Mouse (Mus musculus) left cerebral cortex, postnatal 25 days (tissue): ENCODE results near the gene Ctnnbl1. TPM values are rescaled to one million over a fixed set of nuclear protein-coding genes. Genes with fewer than 3 reads are reported as not detected.

Experiments
- DNase-seq, 2 experiments: peaks; one replicate each; pipeline ENCODE4 v3.0.0; 2022; ENCODE audit warnings: low spot score in 2 of 2, mixed read lengths in 1 of 2
- intact Hi-C: fragments of 180-260 bp; cut with DNase I; formaldehyde crosslinking; loops from one replicate; pipeline ENCODE4 v1.15.1; 2025
- total RNA-seq, 2 experiments: library from RNA; stranded (reverse); gene quantifications; 2 replicates each; pipeline ENCODE4 v1.2.3; 2021

Ctnnbl1 gene
- 10 to 100 TPM; 29.1 to 29.4 TPM for total RNA-seq

DNA sequence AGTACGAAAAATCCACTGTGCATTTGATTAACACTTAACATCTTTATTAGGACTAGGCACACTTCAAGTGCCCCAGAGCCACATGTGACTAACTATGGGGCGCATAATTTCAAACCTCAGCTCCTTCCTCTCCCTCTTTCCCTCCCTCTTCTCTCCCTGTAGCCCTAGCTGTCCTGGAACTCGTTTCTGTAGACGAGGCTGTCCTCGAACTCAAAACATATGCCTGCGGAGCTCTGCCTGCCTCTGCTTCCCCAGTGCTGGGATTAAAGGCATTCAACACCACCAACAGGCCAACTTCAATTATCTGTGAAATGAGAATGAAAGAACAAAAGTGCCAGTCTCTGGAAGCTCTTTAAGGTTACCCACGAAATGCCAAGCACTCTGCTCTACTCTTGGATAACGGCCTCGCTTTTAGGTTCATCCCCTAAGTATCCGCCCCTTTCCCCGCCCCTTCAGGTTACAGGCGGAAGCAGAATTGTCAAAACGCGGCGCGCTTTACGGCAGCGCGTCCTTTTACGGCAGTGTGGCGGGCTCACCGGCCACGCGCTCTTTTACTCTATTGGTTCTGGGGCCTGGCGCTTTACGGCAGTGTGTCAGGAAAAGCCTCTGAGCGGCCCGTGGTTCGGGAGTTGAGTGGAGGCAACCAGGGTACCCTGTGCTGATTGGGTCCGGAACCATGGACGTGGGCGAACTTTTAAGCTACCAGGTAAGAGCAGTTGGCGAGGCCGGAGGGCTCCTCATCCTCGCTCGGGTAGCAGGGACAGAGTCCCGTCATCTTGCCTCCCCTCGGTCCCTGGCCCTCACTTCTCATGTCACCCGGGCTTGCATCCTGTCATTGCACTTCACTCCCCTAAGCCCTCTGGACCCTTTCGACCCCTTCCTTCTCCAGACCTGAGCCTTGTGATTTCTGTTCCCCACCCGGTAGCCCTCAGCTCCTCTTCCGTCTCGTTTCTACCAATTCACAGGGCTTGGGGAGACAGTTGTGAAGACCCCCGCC lies at the start of gene Ctnnbl1:
TSS of gene Ctnnbl1 (plus strand) at position 548 of the 997 bp plus-strand sequence.
- intact Hi-C loops = loop anchor here (5.0 kb wide), 1 partner anchor 290 kb away; the partner anchor contains the start of genes Rprd1b and Tti1
- peak; percentile 100 for DNase-seq

DNA sequence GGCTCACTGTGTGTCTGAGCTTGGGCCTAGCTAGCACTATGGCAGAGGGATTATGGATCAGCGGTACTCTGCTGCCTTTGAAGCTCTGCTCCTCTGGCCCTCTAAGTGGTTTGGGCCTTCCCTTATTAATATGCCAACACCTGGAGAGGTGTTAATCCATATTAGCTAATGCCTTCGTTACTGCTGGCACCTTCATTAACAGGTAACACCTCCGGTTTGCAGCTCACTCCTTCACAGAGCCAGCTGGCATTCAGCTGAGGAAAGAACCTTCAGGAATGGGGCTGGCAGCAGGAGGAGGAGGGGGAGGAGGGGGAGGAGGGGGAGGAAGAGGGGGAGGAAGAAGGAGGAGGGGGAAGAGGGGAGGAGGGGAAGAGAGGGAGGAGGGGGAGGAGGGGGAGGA lies 49.7 kb upstream of the Ctnnbl1 start:
- intact Hi-C loops = no loop called here

DNA sequence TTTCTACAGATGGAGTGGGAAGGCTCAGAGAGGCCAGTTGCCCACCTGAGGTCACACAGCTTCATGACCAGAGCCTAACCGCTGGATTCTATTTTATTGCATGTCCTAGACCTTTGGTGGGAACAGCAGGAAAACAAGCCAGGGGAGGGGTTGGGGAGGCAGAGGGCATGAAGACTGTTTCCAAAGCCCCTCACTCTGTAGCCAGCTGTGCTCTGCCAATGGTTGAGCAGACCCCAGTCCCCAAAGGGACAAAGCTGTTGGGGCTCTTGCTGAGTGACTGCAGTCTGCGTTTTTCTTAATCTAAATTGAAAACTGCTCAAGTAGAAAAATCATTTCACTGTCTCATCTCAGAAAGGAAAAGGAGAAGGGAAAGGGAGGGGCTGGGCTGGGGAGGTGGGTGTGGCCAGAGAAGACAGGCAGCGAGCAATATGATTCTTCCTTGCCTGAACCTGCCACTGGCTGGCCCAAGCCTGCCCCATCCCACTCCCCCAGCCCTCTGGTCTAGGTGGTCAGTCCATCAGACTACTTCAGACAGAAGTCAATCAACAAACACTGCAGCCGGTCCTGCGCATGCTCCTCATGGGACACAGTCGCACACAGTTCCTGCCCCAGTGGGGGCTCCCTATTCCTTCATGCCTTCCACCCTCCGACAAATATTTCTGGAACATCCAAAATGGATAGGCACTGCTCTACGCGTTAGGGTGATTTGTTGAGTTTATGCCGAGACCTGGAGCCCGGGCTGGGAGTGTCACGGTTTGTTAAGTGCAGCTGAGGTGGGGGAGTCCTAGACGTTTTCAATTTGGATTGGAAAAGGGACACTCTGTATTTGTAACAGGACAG lies 45.7 kb upstream of the Ctnnbl1 start:
- DNase-seq = no peak
- intact Hi-C loops = no loop called here

More for the DNA sequence above, 49.7 kb upstream of the Ctnnbl1 start:
- DNase-seq = no peak

DNA sequence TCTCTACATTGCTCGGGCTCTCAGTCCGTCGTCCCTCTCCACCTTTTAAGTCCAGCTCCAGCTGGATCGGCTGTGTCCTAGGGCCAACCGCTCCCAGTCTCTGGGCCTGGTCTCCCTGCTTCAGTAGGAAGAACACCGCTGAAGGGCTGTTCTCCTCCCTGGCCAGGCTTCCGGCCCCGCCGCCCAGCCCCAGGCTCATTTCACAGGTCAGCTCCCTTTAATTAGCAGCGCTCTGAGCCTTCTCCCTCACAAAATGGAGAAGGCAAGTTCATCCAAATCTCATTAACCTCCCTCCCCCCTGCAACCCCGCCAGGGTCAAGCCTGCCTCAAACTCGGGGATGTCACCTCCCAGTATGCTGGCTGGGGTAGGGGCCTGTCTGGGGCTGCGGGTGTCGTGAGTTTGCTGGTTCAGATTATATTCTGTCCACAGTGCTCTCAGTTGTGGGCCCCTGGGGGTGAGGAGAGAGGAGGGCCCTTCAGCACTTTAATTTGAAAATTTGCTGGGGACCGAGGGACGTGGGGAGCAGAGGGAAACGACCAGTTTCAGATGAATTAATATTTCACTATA lies 44.8 kb upstream of the Ctnnbl1 start:
- intact Hi-C loops = no loop called here

DNA sequence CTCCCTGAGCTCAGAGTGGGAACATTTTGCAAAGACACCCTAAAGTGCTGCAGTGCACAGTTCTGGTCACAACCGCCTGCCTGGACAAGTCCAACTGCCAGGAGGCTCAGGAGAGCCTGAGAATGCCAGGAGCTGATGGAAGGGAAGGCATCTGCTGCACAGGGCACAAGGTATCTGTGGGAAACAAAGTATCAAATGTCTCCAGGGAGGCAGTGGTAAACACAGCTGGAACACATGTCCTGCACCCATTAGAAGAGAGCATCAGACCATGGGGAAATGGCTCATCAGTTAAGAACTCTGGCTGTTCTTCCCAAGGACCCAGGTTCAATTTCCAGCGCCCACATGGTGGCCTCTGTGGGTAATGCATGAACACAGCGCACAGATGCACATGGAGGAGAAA lies 43.6 kb upstream of the Ctnnbl1 start:
- intact Hi-C loops = no loop called here
- DNase-seq = no peak

More for the DNA sequence above, 44.8 kb upstream of the Ctnnbl1 start:
- no peak for DNase-seq

DNA sequence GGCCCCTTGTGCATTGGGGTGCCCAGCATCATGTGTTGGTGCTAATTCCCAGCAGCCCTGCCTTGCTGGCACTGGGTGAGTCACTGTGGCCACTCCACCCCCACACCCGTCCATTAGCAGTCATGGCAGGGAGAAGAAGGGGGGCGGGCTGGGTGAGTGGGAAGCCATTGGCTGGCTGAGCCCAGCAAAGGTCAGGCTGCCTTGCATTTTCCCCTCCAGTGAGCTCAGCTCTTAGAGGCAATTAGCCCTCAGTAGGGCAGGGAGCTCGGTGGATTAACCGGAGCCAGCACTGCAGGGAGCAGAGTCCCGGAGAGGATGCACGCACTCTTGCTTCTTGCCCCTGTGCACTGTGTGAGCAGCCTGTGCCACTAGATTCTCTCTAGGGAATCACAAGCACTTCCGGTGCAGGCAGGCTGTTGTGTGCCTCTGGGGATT lies 40.9 kb upstream of the Ctnnbl1 start:
- peak; percentile 25 to 49 for DNase-seq
- intact Hi-C loops = no loop called here

DNA sequence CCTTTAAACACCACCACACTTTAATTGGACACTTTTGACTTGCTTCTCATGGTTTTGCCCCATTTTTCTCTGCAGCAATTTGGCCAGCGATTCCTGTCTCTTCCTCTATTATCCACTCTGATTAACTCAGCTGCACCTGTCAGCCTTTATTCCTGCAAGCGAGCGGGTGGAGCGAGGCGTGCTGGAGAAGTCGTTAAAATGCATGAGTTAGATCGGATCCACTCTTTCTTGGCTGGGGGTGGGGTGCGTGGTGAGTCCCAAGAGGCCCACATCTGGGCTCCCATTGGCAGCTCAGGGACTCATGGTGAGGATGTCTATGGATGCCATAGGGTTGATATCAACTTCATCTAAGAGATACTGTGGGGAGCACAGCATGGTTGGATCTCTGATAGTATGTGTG lies 34.0 kb upstream of the Ctnnbl1 start:
- peak; percentile 9 to 27 for DNase-seq
- intact Hi-C loops = no loop called here

DNA sequence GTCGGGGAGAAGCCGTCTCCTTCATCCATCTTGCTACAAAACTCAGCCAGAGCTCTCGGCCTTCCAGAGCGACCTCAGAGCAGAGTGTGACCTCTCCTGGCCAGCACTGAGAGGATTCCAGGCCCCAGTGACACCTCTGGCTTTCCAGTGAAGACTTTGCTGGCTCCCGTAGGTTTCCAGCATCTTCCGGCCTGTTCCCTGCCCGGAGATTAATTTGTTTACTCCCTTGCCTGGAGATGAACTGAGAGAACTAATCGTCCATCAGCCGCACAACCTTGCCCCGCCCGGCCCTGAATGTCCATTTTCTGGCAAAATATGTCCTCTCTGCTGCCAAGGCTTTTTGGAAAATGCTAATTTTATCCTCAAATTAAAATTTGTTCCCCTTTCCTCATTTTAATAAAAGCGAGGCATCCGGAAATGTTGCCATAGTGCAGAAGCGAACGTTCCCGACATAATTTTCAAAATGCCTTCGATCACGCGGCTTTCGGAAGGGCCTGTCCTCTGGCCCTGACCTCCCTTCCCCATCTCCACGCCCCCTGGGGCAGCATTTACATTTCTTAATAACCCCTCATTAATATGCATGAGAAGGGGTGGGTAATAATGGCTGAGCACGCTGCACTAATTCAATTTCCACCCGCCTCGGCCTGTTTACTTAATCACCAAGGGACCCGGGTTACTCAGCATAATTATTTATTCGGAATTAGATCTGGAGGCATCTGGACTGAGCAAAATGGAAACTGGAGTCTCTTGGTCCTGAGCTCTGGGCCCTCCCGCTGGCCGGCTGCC lies 32.0 kb upstream of the Ctnnbl1 start:
- peak in 1 of 2 experiments; percentile 38 for DNase-seq

DNA sequence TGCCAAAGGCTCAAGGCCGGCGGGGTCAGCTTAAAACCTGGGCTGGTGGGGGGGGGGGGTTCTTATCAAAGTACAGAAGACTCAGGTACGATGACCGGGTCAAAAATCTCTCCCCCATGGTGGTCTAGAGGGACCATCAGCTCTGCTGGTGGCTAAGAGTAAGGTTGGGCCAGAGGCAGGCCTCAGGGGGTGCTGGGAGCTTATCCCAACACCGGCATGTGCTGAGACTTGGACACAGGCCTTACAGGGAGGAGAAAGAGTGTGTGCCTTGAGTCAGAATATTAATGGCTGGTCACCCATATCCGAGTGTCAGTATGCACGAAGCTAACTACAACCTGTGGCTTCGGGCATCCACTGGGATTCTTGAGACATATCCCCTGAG lies 31.4 kb upstream of the Ctnnbl1 start:
- intact Hi-C loops = no loop called here
- DNase-seq = no peak

More for the DNA sequence above, 32.0 kb upstream of the Ctnnbl1 start:
- intact Hi-C loops = no loop called here

DNA sequence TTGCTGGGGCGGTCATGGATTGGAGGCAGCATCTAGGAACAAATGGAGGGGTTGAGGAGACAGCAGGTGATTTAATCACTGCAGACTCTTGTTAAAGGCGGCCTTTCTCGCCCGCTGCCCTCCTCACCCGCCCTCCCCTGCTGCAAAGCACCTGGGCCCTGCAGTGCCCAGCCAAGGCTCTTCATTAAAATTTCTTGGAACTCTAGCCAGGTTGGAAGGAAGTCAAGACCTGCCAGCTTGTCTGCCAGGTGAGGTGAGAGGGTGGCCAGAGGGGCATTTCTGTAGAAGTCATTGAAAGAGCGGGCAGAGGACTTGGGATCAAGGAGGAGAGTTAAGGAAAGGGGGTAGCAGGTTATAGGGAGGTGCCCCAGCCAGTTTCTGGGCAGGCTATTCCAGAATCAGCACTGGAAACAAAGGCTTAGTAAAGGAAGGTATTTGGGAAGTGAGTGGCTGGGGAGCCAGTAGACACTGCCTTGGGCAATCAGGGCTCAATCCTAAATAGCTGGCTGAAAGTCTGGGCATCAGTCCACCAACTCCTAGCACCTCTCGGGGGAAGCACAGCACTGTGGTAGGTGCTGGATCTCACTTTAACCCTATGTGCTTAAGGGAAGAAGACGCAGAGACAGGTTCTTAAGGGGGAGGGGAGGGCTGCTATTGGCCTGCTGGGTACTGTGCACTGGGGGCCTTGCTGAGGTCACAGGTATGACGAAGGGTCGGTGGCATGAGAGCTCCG lies 29.8 kb upstream of the Ctnnbl1 start:
- intact Hi-C loops = no loop called here
- DNase-seq = no peak

DNA sequence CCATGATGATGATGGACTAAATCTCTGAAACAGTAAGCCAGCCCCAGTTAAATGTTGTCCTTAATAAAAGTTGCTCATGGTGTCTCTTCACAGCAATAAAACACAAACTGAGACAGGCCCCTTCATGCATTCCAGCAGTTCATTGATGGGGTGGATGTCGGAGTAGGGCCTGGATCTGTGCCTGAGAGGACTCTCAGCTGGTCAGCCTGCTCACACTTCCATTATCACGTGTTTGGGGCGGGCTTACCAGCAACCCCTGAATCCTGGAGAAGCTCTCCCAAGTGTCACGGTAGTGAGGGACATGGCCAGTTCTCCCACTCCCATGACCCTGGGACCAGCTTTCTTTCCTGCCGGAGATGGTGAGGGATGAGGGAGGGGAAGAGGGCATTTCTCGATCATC lies 24.5 kb upstream of the Ctnnbl1 start:
- intact Hi-C loops = no loop called here
- no peak for DNase-seq

DNA sequence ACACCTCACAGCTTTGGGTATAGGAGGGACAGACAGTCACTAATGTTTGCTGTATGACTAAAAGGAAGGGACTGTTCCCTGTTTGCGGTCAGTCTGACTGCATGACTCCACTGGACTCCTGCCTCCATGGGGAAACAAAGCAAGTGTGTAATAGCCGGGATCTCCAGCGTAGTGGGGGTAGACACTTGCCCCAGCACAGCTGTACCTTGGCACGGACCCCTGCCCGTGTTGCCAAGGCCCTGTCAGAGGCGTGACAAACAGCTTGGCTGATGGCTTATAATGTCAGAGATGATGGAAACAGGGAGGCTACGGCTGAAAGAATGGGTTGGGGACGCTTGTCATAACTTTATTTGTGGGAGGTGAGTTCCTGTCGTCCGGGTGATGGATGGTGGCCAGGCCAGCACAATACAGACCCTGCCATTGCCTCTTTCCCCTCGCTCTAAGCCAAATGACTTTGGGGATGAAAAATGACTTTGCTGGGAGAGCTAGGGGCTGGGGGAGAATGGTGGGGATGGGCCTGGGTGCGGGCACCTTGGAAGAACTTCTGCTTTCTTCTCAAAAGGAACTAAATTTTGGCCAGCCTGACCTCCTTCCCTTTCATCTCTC lies 21.5 kb upstream of the Ctnnbl1 start:
- DNase-seq = no peak
- intact Hi-C loops = no loop called here

DNA sequence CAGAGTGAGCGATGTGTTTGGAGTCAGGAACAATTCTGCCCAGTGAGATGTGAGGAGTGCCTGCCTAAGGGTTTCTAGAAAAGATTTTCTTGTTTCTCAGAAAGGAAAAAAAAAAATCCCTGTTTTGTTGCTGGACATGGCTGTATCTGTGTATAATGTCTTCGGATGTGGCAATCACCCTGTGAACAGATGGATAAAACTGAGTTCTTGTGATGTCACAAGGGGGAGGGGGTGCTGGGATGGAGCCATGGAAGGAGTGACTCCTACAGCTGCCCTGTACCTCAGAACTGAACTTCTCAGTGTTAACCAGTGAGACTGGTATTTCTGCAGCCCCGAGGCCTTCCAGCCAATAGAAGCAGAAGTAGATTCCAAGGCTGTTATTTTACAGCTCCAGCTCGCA lies 18.8 kb upstream of the Ctnnbl1 start:
- DNase-seq = no peak
- intact Hi-C loops = no loop called here

DNA sequence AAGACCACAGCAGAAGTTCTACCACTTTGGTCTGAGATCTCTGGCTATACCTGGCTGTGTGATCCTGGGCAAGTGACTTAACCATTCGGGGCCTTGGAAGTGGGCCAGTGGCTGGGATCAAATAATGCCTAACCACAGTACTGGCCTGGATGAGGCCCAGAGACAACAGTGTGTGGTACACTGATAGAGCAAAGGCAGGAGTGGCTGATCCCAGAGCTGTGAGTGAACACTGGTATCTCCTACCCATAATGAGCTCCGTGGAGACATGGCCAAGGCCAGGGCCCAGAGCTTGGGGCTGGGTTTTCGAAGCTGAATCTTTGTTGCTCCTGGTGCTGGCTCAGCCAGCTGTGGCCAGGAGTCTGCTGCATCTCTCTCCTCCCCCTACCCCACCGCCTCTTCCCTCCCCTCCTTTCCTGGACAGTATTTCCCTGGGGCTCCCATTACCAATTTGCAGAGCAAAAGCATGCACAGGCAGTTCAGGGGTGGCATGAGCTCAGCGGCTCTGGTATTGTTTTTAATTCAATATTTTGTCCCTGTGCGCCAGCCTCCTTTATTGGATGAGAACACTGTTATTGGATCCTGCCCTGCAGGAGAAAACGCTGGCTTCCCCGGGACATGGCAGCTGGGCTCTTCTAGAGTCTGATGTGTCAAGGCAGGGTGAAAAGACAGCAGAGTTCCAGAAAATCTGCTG lies 13.2 kb upstream of the Ctnnbl1 start:
- intact Hi-C loops = no loop called here
- no peak for DNase-seq

DNA sequence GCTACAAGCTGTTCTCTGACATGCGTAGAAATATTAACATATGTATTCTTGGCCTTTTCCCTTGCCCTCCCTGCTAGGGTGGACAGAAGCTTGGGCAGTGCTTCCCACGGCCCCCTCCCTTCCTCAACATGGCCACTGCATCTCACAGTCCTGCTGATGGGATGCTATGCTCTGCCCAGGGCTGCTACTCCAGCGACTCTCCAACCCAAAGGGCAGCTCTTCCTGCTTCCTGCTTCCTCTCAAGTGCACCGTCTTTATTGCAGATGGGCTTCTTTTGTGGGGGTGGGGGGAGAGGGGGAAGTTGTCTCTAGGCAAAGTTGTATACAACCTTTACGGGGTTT lies 12.7 kb upstream of the Ctnnbl1 start:
- no peak for DNase-seq
- intact Hi-C loops = no loop called here

DNA sequence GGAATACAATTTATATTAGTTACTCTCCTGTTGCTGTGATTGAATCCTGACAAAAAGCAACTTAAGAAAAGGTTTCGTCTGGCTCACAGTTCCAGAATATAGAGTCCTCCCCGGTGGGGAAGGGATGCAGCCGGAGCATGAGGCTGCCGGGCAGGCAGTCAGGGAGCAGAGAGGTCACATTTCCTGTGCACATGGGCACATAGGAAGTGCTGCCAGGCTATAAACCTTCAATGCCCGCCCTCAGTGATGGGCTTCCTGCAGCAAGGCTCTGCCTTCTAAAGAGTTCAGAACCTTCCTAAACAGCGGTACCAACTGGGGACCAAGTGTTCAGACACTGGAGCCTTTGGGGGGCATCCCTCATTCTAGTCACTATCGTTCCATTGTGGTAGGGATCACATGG lies 7.4 kb downstream of the Ctnnbl1 start:
- DNase-seq = no peak
- intact Hi-C loops = loop anchor here (5.0 kb wide), 4 partner anchors 58 to 168 kb away; partner anchors contain the start of gene Vstm2l

DNA sequence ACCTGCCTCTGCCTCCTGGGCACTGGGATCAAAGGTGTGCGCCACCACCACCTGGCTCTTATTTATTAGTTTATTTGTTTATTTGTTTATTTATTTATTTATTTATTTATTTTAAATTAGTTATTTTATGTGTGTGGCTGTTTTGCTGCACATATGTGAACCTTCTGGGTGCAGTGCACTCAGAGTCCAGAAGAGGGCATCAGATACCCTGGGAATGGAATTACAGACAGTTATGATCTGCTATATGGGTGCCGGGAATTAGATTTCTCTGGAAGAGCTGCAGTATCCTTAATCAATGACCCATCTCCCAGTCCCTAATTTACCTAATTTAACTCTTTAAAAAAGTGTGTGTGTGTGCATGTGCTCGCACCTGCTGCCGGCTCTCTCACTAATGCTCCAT lies 8.5 kb downstream of the Ctnnbl1 start:
- intact Hi-C loops = loop anchor here (5.0 kb wide), 4 partner anchors 57 to 167 kb away; partner anchors contain the start of gene Vstm2l
- no peak for DNase-seq
